Mouse (Mus musculus) neural tube, postnatal 0 days (tissue): ENCODE measurements around the gene Ppp1r17. TPM values are rescaled to one million over a fixed set of nuclear protein-coding genes. Genes with fewer than 3 reads are reported as not detected.

Experiments
- polyA plus RNA-seq: library from polyadenylated mRNA; unstranded; fragments of >200 nt; fragmentation: Nextera tagmentation; extraction: Ambion mirVana; gene quantifications from 2 replicates; pipeline ENCODE4 v1.2.1, GENCODE M21; 2015

Gene Ppp1r17
- polyA plus RNA-seq, result 1.7 and 2.2 TPM in 2 replicates

DNA sequence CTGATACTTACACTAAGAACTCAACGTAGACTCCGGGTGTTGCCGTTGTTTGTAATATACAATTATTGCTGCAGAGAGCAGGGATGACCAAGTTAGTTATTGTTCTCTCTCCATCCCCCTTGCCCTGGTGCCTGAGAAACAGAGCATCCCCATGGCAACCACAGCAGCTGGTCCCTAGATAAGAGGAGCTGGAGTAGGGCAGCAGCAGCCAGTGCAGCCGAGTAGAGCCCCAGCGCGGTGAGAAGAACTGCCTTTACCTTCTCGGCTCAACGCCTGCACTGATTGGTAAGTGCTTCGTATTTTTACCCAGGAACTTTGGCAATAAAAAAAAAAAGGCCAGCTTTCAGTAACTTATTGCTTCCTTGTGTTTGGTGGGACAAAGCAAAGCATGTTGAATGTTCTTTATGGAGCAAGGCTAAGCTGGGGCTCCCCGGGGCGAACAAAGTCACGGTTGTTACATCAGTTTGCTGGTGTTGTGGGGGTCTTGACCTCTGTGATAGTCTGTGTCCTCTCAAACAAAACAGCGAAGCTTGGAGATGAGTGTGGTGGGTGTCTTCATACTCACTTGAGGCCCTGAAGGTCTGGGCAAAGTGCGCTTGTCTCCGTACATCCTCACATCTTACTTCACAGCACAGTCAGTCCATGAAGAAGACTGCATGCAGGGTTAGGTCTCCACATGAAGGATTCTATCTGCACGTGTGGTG is at the start of gene Ppp1r17:
Gene Ppp1r17 (plus strand): TSS at position 207 of the 704 bp plus-strand sequence.

Other genes with a start within 250 kb of the Ppp1r17 start
- 0.05 and 0.17 TPM in 2 replicates for gene Itprid1, start 180.6 kb upstream of the Ppp1r17 start, polyA plus RNA-seq